Mouse (Mus musculus): Measurements from ENCODE around the gene Il5.
A peak's percentile ranks its signal among the peaks of the same experiment; 100 is the strongest.

- TF ChIP-seq CTCF (IDR thresholded peaks at IDR 0.05; ENCODE audit: low read depth) (peak; percentile 98), EP300 (optimal IDR thresholded peaks at IDR 0.05) (no peak)
These were observed 15.2 kb downstream of the Il5 start for GRCm38 (mm10) chr11:53735682-53736245.

Measured in stomach, postnatal 0 days (tissue).